Mouse (Mus musculus): Measurements from ENCODE around the gene Dlgap1.
A peak's percentile ranks its signal among the peaks of the same experiment; 100 is the strongest.

Dlgap1 gene

GRCm38 (mm10) chr17:69969021-69969815 lies at the start of gene Dlgap1:
TSS of gene Dlgap1 (plus strand) at chr17:69969073.
- DNase-seq (ENCODE audit: low read depth, low spot score), result peak; percentile 56

DNA sequence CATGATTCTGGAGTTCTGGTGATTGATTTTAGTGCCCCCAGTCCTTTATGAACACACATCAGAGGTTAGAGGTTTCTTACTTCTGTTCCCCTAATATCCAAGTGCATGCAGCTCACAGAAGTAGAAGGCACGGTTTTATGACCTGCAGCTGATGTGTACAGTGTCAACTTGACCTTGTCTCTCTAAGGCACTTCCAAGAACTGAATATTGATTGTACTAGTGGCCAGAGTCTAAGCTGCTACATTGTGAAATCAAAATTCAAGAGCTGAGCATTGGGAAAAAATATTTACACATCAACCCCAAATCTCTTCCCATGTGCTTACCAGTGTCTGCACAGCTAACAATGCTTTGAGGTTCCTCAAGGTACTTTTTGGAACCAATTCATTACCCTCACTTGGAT lies 13.9 kb upstream of the Dlgap1 start:
- DNase-seq (ENCODE audit: low read depth, low spot score), result no peak

DNA sequence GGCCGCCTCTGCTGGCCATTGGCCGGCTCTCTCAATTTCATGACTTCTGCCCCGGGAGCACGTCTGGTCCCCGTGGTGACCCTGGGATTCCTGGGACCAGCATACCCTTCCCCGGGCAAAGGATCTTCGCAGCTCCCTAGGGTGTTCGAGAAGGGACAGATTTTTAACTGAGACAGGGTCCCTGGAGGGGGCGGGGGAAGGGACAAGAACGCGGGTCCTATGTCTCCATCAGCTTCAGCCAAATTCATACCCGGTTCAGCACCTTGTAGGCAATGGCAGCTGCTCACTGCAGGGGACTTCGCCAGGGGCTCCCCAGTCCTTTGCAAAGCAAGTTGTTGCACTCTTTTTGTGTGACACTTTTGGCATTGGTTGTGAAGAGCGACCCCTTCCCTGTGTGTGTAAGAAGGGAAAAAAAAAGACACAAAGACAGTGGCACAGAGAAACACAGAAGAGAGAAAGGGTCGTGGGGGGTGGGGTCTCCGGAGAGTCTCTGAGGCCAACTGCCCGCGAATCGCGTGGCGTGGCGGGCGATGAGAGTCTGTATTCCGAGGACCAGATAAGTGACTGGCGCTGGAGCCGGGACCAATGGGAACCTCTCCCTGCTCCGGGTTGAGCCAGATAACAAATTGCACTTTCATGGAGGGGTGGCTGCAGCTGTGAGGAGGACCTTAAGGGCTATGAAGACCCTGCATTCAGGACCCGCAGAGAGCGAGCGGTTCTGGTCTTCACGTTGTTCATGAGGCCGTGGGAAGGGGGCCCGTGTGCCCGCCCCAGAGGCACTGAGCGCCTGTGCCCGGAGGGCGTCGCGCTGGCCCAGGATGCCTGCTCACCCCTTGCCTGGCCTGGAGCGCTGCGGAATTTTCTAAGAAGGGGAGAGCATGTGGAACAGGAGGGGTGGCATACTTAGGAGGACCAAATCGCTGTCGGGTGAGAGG lies 1.2 kb downstream of the Dlgap1 start:
- DNase-seq (ENCODE audit: low read depth, low spot score), result peak; percentile 4

- DNase-seq (ENCODE audit: low read depth, low spot score), result no peak
Observed at GRCm38 (mm10) chr17:69973081-69973480, 4.2 kb downstream of the Dlgap1 start.

- DNase-seq (ENCODE audit: low read depth, low spot score), result no peak
Observed at GRCm38 (mm10) chr17:69973991-69974390, 5.1 kb downstream of the Dlgap1 start.

DNA sequence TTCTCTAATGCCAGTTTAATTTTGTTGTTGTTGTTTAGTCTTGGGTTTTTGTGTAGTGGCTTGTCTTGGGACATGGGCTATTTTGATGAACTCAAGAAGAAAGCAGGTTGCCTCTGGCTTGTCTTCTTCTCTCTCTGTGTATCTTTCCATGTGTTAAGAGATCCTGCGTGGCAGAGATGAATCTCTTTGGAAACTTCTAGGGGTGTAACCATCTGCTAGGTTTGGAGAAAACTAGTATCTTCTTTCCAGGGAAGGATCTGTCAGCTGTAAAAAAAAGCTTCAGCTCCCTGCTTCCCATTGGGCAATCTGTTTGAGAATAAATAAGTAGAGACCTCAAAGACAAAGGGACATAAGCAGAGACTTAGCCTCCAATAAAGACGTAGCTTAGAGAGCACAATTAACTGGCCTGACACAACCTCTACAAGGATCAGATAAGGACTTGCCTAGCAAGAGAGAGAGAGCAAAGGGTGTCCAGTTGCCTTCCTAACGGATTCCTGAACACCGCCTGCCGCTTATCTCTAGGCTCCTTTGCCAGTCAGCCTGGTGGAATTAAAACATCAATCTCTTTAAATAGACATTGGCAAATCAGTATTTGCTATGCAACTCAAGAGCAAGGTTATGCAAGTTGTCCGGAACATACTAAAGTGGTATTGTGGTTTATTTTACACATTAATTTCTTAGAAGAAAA lies 13.5 kb downstream of the Dlgap1 start:
- DNase-seq (ENCODE audit: low read depth, low spot score), result no peak

GRCm38 (mm10) chr17:69996406-69996805 lies 27.5 kb downstream of the Dlgap1 start:
- DNase-seq (ENCODE audit: low read depth, low spot score), result no peak

DNA sequence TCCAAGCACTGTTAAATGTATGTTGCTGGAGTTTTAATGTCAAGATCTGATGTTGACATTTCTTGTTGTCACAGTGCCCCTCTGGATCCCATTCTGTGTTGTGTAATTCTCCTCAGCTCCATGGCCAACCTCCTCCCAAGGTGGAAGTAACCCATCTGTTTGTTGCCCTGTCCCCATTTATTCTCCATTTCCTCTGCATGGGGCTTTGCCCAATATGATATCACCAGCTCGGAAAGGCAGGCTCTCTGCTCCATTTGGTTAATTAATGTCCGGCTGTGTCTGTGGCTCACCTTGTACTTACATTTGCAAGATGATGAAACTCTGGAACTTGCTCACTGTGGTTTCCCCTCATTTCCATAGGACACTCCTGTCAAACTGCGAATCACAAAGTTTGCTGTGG lies 33.2 kb downstream of the Dlgap1 start:
- no peak for DNase-seq (ENCODE audit: low read depth, low spot score)

- no peak for DNase-seq (ENCODE audit: low read depth, low spot score)
Observed at GRCm38 (mm10) chr17:70004628-70005027, 35.8 kb downstream of the Dlgap1 start.

GRCm38 (mm10) chr17:70007607-70008006 lies 38.7 kb downstream of the Dlgap1 start:
- DNase-seq (ENCODE audit: low read depth, low spot score), result no peak

GRCm38 (mm10) chr17:70016511-70016910 lies 47.6 kb downstream of the Dlgap1 start:
- no peak for DNase-seq (ENCODE audit: low read depth, low spot score)

- DNase-seq (ENCODE audit: low read depth, low spot score), result no peak
Observed at GRCm38 (mm10) chr17:70020376-70020775, 51.5 kb downstream of the Dlgap1 start.

- no peak for DNase-seq (ENCODE audit: low read depth, low spot score)
Observed at GRCm38 (mm10) chr17:70022618-70023017, 53.7 kb downstream of the Dlgap1 start.

DNA sequence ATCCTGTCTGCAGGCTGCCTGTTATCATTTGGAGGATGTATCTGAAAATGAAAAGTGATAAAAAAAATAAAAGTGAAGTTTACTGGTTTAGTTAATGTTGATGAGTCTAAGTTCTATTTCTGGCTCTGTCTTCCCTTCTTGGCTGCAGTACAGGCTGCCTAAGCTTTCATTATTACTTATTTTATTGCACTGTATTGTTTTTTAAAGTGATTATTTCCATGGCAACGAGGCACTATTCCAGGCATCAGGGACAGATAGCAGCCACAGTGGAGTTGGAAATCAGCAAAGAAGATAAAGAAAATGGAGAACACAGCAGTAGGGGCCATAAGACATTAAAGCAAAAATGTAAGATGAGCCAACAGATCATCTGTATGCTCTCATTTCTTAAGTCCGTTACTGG lies 66.0 kb downstream of the Dlgap1 start:
- no peak for DNase-seq (ENCODE audit: low read depth, low spot score)

DNA sequence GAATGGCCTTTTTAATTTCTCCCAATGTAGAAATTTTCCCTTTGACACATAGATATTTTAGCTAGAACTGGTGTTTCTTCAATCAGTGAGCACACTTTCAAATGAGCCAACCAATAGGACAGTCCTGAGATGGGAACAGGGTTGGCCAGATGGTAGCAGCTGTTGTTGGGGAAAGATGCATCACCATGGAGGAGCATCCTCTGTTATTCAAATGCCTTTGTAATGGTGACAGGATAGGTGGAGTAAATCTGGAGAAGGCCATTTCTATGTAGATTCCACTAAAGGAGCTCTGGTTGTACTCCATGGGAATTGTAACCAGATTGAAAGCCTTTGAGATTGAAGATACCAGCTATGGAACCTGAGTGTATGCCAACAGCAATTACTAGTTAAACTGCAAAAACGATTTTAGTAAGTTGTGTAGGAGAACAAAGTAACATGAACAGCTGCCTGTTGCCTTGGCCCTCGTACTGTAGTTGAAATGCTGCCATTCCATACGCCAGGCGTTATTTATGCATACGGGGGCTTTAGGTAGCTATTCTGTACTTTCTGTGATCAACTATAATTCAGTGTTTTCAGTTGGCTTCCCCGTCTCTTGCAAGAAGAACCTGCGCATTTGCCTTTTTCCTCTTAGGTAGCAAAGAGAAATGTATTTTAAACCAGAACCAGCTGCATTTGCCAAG lies 72.0 kb downstream of the Dlgap1 start:
- DNase-seq (ENCODE audit: low read depth, low spot score), result no peak

- no peak for DNase-seq (ENCODE audit: low read depth, low spot score)
Observed at GRCm38 (mm10) chr17:70068281-70068680, 99.4 kb downstream of the Dlgap1 start.

DNA sequence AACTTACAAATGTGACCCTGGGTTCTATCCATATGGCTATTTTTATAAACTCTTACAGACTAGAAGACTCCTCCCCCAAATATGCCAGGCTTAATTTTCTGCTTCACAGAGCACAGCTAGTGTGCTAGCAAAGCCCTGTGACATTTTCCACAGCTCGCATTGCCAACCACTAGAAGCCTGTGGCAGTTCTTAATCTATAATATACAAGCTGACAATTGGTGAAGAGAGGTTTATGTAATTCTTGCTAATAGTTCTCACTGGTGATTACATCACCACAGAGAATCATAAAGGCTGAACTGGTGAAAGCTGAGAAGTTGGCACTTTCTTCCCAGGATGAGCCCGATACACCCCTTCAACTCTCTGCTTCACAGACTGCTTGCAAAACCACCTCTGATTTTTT lies 103.2 kb downstream of the Dlgap1 start:
- DNase-seq (ENCODE audit: low read depth, low spot score), result no peak

GRCm38 (mm10) chr17:70088220-70088619 lies 119.3 kb downstream of the Dlgap1 start:
- DNase-seq (ENCODE audit: low read depth, low spot score), result no peak

DNA sequence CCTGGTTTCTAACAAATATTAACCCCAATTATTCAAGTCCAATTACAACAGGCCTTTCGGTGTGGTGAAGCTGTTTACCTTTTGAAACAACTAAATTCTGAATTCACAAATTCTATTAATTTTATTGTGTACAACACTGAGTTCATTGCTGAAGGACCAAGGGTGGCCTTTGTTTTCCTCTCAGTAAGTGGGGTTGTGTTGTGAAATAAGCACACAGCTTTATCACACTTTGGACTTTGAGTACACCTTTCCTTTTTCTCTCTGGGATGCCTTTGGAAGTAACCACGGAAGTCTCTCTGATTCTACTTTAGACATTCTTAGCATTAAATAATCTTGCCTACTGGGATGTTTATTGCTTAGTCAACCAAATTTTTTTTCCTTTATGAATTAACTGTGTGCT lies 121.9 kb downstream of the Dlgap1 start:
- no peak for DNase-seq (ENCODE audit: low read depth, low spot score)

- no peak for DNase-seq (ENCODE audit: low read depth, low spot score)
Observed at GRCm38 (mm10) chr17:70129151-70129550, 160.3 kb downstream of the Dlgap1 start.

GRCm38 (mm10) chr17:70169831-70170230 lies 201.0 kb downstream of the Dlgap1 start:
- DNase-seq (ENCODE audit: low read depth, low spot score), result no peak

Data from embryo, embryonic 11.5 days (tissue).